9 mouse cellular contexts compared by ENCODE assay signal in genomic region chr3:101653446-101653845, GRCm38 (mm10). TPM values are rescaled to one million over a fixed set of nuclear protein-coding genes. Genes with fewer than 3 reads are reported as not detected.
DNase-seq lines count a peak whose midpoint lies in the region; ATAC-seq lines count a peak whose summit lies in the region.
"Had no signal": no experiment of that assay in that cellular context is flagged by ENCODE, and none has a peak within 500 bp of the region (broad histone marks: within the 10 kb centered on the region; RNA-seq: fewer than 3 reads in every experiment).

No protein-coding gene starts in this region.

- no peak overlapping the region for H3K4me3 ChIP-seq in hindbrain, embryonic 13.5 days
- H3K4me3 ChIP-seq in hindbrain, embryonic 12.5 days = no peak overlapping the region
- no peak overlapping the region for H3K4me3 ChIP-seq in liver, embryonic 11.5 days (ENCODE audit: low read depth, low read length)

- DNase-seq in cerebellum, adult 9-10 months = peak; percentile 78
- DNase-seq in layer of hippocampus, adult 8-10 months (ENCODE audit: low spot score in 2 of 2) = peak; percentile 40 to 44
- peak; percentile 78 for DNase-seq in retina, postnatal 1 day
- DNase-seq in heart, postnatal 4 days = no peak
- DNase-seq in liver, embryonic 11.5 days (ENCODE audit: low spot score) = no peak
- DNase-seq in urinary bladder, postnatal 10 days (ENCODE audit: low spot score) = no peak
- DNase-seq: lung, postnatal 10 days had no signal

- H3K27me3 ChIP-seq in hindbrain, embryonic 13.5 days = no peaks in the 10 kb centered on the region
- H3K27me3 ChIP-seq in hindbrain, embryonic 12.5 days = no peaks in the 10 kb centered on the region
- H3K27me3 ChIP-seq in liver, embryonic 11.5 days (replicated peaks; ENCODE audit: control insufficient read depth, insufficient read depth, low read length) = no peaks in the 10 kb centered on the region

- no peak overlapping the region for H3K9ac ChIP-seq in hindbrain, embryonic 13.5 days
- no peak overlapping the region for H3K9ac ChIP-seq in hindbrain, embryonic 12.5 days
- H3K9ac ChIP-seq in liver, embryonic 11.5 days (ENCODE audit: low read depth, low read length) = no peak overlapping the region

- 0 out of 2 replicates have a peak, but pooled peaks have one; percentile 13 for ATAC-seq in hindbrain, embryonic 13.5 days (ENCODE audit: low FRiP score)
- no peak for ATAC-seq in hindbrain, embryonic 12.5 days (ENCODE audit: low FRiP score)
- no peak for ATAC-seq in liver, embryonic 11.5 days (replicated peaks; ENCODE audit: low FRiP score)

- no peak overlapping the region for H3K4me2 ChIP-seq in hindbrain, embryonic 13.5 days
- no peak overlapping the region for H3K4me2 ChIP-seq in hindbrain, embryonic 12.5 days (replicated peaks)
- H3K4me2 ChIP-seq in liver, embryonic 11.5 days = no peak overlapping the region

- no peaks in the 10 kb centered on the region for H3K9me3 ChIP-seq in hindbrain, embryonic 13.5 days
- no peaks in the 10 kb centered on the region for H3K9me3 ChIP-seq in hindbrain, embryonic 12.5 days (replicated peaks)
- no peaks in the 10 kb centered on the region for H3K9me3 ChIP-seq in liver, embryonic 11.5 days (ENCODE audit: control insufficient read depth, low read length)

- WGBS in hindbrain, embryonic 13.5 days = 41% methylated on average over 7 of the region's 7 CpGs
- 45% methylated on average over 7 of the region's 7 CpGs for WGBS in hindbrain, embryonic 12.5 days
- 57% methylated on average over 7 of the region's 7 CpGs for WGBS in liver, embryonic 11.5 days

- H3K36me3 ChIP-seq in hindbrain, embryonic 13.5 days = no peaks in the 10 kb centered on the region
- H3K36me3 ChIP-seq in hindbrain, embryonic 12.5 days = no peaks in the 10 kb centered on the region
- H3K36me3 ChIP-seq in liver, embryonic 11.5 days (ENCODE audit: control insufficient read depth, insufficient read depth, low read length) = no peaks in the 10 kb centered on the region

- peaks cover 8% of the 10 kb centered on the region for H3K4me1 ChIP-seq in hindbrain, embryonic 13.5 days (replicated peaks)
- peaks cover 5% of the 10 kb centered on the region; the same call in 1 of the 2 replicates for H3K4me1 ChIP-seq in hindbrain, embryonic 12.5 days
- no peaks in the 10 kb centered on the region for H3K4me1 ChIP-seq in liver, embryonic 11.5 days (replicated peaks; ENCODE audit: control insufficient read depth, insufficient read depth, low read length)

- H3K27ac ChIP-seq in hindbrain, embryonic 13.5 days = no peak overlapping the region
- no peak overlapping the region for H3K27ac ChIP-seq in hindbrain, embryonic 12.5 days
- H3K27ac ChIP-seq in liver, embryonic 11.5 days (ENCODE audit: low read depth, low read length) = no peak overlapping the region

RNA-seq across cellular contexts. Expression of gene Atp1a1, which starts 49.0 kb away (rescaled TPM):
- polyA plus RNA-seq in hindbrain, embryonic 13.5 days (2015; fragmentation: Nextera tagmentation; extraction: Ambion mirVana) = 44.2 and 50.4 TPM in 2 replicates
- 62.9 and 63.0 TPM in 2 replicates for polyA plus RNA-seq in hindbrain, embryonic 12.5 days (2016; fragmentation: Nextera tagmentation; extraction: Ambion mirVana)
- 100 to 1,000 TPM; 480 to 507 (median 482) TPM for total RNA-seq in layer of hippocampus, adult 8-10 months (2022)
- total RNA-seq in heart, postnatal 4 days (2021) = 1,000 to 10,000 TPM; 1,042 to 1,100 TPM
- polyA plus RNA-seq in liver, embryonic 11.5 days (2014; fragmentation: Nextera tagmentation; extraction: Ambion mirVana) = 127 and 136 TPM in 2 replicates

Comparison
In these comparisons a context has a peak if more than half of its experiments do, and no peak if none do; other contexts are left out.
1. DNase-seq: peak in cerebellum, adult 9-10 months (single experiment), layer of hippocampus, adult 8-10 months (2 of 2) and retina, postnatal 1 day (single experiment); none in heart, postnatal 4 days (single experiment), liver, embryonic 11.5 days (single experiment) and urinary bladder, postnatal 10 days (single experiment).